Mouse (Mus musculus): ENCODE measurements around the gene Selenom. TPM values are rescaled to one million over a fixed set of nuclear protein-coding genes. Genes with fewer than 3 reads are reported as not detected.

Selenom gene
- polyA plus RNA-seq, 1 experiment from 2014 or later = 119 TPM

Other genes with a start within 250 kb of the Selenom start
- gene Drg1, start 248.3 kb upstream of the Selenom start, polyA plus RNA-seq (2015; fragmentation: Nextera tagmentation; extraction: Ambion mirVana) = 166 and 198 TPM in 2 replicates
- gene Patz1, start 225.8 kb upstream of the Selenom start, polyA plus RNA-seq (2015; fragmentation: Nextera tagmentation; extraction: Ambion mirVana) = 25.7 and 26.3 TPM in 2 replicates
- 40.9 and 41.1 TPM in 2 replicates for gene Pik3ip1, start 184.3 kb upstream of the Selenom start, polyA plus RNA-seq (2015; fragmentation: Nextera tagmentation; extraction: Ambion mirVana)
- gene Limk2, start 105.5 kb upstream of the Selenom start, polyA plus RNA-seq (2015; fragmentation: Nextera tagmentation; extraction: Ambion mirVana) = 47.1 and 54.9 TPM in 2 replicates
- gene Rnf185, start 62.3 kb upstream of the Selenom start, polyA plus RNA-seq (2015; fragmentation: Nextera tagmentation; extraction: Ambion mirVana) = 30.6 and 31.9 TPM in 2 replicates
- 0.20 and 0.22 TPM in 2 replicates for gene Pla2g3, start 26.4 kb upstream of the Selenom start, polyA plus RNA-seq (2015; fragmentation: Nextera tagmentation; extraction: Ambion mirVana)
- gene Inpp5j, start 9.9 kb upstream of the Selenom start, polyA plus RNA-seq (2015; fragmentation: Nextera tagmentation; extraction: Ambion mirVana) = 10.9 and 12.1 TPM in 2 replicates
- gene Smtn, start 25.9 kb downstream of the Selenom start, polyA plus RNA-seq (2015; fragmentation: Nextera tagmentation; extraction: Ambion mirVana) = 93.9 and 104 TPM in 2 replicates
- 18.1 and 19.2 TPM in 2 replicates for gene Morc2a, start 134.5 kb downstream of the Selenom start, polyA plus RNA-seq (2015; fragmentation: Nextera tagmentation; extraction: Ambion mirVana)